Mouse (Mus musculus): ENCODE results near the gene Pgpep1.

DNA sequence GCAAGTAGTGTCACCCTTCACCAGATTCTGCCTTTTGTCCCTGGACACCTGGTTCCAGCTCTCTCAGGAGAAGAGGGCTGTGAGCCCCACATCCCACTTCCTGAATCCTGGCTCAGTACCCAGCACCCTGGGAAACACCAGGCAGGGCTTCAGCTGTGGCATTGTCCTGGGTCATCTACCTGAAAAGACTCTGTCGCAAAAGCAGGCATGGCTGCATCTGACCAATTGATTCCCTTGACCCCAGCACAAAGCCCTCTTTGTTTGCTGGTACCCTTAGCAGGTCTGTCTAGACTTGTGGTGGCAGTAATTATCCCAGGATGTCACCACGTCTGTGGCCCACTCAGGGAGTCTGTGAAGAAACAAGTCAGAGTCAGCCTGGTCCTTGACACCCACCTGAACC lies 4.7 kb downstream of the Pgpep1 start:
- TF ChIP-seq POLR2A (IDR thresholded peaks at IDR 0.05; ENCODE audit: insufficient read depth, low read length) = no peak
- no peak for TF ChIP-seq EP300 (IDR thresholded peaks at IDR 0.05; ENCODE audit: insufficient read depth, low read depth, low read length)
- no peak for TF ChIP-seq CTCF (IDR thresholded peaks at IDR 0.05; ENCODE audit: low read depth, low read length)

All from ES-Bruce4 (cell line).